Mouse (Mus musculus): ENCODE data around the gene Ugt2a1. TPM values are rescaled to one million over a fixed set of nuclear protein-coding genes. Genes with fewer than 3 reads are reported as not detected.
"Not testable (repeated sequence)": the region's sequence is repeated elsewhere in the genome, so short reads cannot be mapped to it uniquely, and the experiment has no call there.

Ugt2a1 gene
- polyA plus RNA-seq (2011; ENCODE audit: insufficient read depth, insufficient read length, low replicate concordance, missing spikeins) = not detected in 2 replicates

- Histone ChIP-seq H3K4me3 (replicated peaks; ENCODE audit: control insufficient read depth, low read depth, low read length) (no peak within 1 kb of the TSS), H3K27ac (ENCODE audit: control insufficient read depth, insufficient read depth, low read depth, low read length, poor library complexity) (no peak within 1 kb of the TSS), H3K4me1 (ENCODE audit: control insufficient read depth, insufficient read depth, low read length) (no peaks in the 10 kb centered on the region)
- WGBS = 63% methylated on average over 1 of the region's 1 CpGs
- TF ChIP-seq POLR2A (IDR thresholded peaks at IDR 0.05; ENCODE audit: borderline replicate concordance, control insufficient read depth, low read depth, low read length) (no peak), CTCF (IDR thresholded peaks at IDR 0.05; ENCODE audit: control insufficient read depth, insufficient read depth, low read length) (no peak)
These were observed at the start of gene Ugt2a1 for GRCm38 (mm10) chr5:87490771-87491170. TSS of gene Ugt2a1 (minus strand) at chr5:87490871.

DNA sequence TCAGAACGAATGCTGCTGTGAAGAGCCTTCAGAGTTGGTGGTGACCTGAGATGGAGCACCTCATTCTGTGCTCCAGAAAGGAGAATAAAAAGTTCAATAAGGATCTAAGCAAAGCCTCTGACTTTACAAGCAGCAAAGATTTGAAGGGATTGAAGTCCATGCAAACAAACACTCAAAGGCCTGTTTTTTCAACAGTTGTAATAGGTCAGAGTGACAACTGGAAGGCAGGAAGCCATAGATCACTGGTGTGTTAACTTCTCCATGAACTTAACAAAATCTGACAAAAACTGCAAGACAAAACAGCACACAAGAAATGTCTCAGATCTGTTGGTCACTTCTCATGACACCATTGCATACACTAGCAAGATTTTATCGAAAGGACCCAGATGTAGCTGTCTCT is 47.4 kb upstream of the Ugt2a1 start, which contains the start of gene Sult1b1:
TSS of gene Sult1b1 (minus strand) at position 85 of the 400 bp plus-strand sequence.
- TF ChIP-seq CTCF (IDR thresholded peaks at IDR 0.05; ENCODE audit: control insufficient read depth, insufficient read depth, low read length) = no peak
- no peak for TF ChIP-seq POLR2A (IDR thresholded peaks at IDR 0.05; ENCODE audit: borderline replicate concordance, control insufficient read depth, low read depth, low read length)
- Histone ChIP-seq H3K27ac (ENCODE audit: control insufficient read depth, insufficient read depth, low read depth, low read length, poor library complexity) (no peak within 1 kb of the TSS), H3K4me1 (ENCODE audit: control insufficient read depth, insufficient read depth, low read length) (no peaks in the 10 kb centered on the region), H3K4me3 (replicated peaks; ENCODE audit: control insufficient read depth, low read depth, low read length) (no peak within 1 kb of the TSS)
- 82% methylated on average over 2 of the region's 2 CpGs for WGBS

DNA sequence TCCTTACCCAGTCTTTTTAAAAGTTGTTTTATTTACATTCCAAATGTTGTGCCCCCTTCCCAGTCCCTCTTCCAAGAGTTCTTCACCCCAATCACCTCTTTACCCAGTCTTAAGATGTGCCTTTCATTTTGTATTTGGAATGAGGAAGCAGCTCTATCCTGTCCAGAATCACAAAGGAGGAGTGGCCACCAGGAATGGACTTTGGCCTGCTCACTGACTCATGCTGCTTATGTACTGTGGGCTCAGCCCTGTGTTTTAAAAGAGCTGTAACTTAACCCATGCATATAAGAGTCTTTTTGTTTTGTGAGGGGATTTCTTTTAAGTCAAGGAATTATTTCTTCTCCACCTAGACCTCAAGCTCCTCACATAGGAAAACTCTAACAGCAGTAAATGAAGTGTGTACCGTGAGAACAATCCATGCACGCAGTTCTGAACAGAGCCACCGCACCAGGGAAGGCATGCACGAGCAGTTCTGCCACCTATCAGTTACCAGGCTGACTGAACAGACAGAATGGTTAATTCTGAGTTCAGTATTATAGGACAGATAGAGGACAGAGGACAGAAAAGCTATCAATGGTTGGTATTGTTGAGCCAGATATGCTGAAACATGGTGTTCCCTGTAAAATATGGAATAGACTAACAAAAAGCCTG is 45.4 kb upstream of the Ugt2a1 start:
- no peak for TF ChIP-seq CTCF (IDR thresholded peaks at IDR 0.05; ENCODE audit: control insufficient read depth, insufficient read depth, low read length)
- no peak for TF ChIP-seq POLR2A (IDR thresholded peaks at IDR 0.05; ENCODE audit: borderline replicate concordance, control insufficient read depth, low read depth, low read length)
- 75% methylated on average over 4 of the region's 4 CpGs for whole genome bisulfite sequencing
- H3K27ac ChIP-seq (ENCODE audit: control insufficient read depth, insufficient read depth, low read depth, low read length, poor library complexity) = no peak overlapping the region
- no peak overlapping the region for H3K4me3 ChIP-seq (replicated peaks; ENCODE audit: control insufficient read depth, low read depth, low read length)
- H3K4me1 ChIP-seq (ENCODE audit: control insufficient read depth, insufficient read depth, low read length) = no peaks in the 10 kb centered on the region

GRCm38 (mm10) chr5:87532288-87532687 is 41.6 kb upstream of the Ugt2a1 start:
- no peak overlapping the region for H3K4me3 ChIP-seq (replicated peaks; ENCODE audit: control insufficient read depth, low read depth, low read length)

DNA sequence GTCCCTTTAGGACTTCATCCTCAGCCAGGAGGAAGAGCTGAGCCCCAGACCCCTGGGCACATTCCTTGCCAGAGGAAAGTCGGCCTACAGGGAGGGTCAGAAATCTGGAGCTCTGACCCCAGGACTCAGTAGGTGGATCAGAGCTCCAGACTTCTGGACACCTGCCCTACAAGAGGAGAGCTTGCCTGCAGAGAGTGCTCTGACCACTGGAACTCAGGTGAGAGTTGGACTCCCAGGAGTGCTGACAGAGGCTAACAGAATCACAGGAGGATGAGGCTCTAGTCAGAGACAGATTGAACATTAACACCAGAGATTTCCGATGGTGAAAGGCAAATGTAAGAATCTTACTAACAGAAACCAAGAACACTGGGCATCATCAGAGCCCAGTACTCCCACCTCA is 32.9 kb upstream of the Ugt2a1 start:
- not testable (repeated sequence) for H3K4me1 ChIP-seq (ENCODE audit: control insufficient read depth, insufficient read depth, low read length); H3K4me3 ChIP-seq (replicated peaks; ENCODE audit: control insufficient read depth, low read depth, low read length); H3K27ac ChIP-seq (ENCODE audit: control insufficient read depth, insufficient read depth, low read depth, low read length, poor library complexity)
- WGBS = 75% methylated on average over 2 of the region's 2 CpGs

More at GRCm38 (mm10) chr5:87532288-87532687, 41.6 kb upstream of the Ugt2a1 start:
- Histone ChIP-seq H3K4me1 (ENCODE audit: control insufficient read depth, insufficient read depth, low read length) (no peaks in the 10 kb centered on the region), H3K27ac (ENCODE audit: control insufficient read depth, insufficient read depth, low read depth, low read length, poor library complexity) (no peak overlapping the region)
- TF ChIP-seq POLR2A (IDR thresholded peaks at IDR 0.05; ENCODE audit: borderline replicate concordance, control insufficient read depth, low read depth, low read length) = no peak
- no peak for TF ChIP-seq CTCF (IDR thresholded peaks at IDR 0.05; ENCODE audit: control insufficient read depth, insufficient read depth, low read length)
- WGBS = 60% methylated on average over 2 of the region's 2 CpGs

- TF ChIP-seq CTCF (IDR thresholded peaks at IDR 0.05; ENCODE audit: control insufficient read depth, insufficient read depth, low read length) (no peak), POLR2A (IDR thresholded peaks at IDR 0.05; ENCODE audit: borderline replicate concordance, control insufficient read depth, low read depth, low read length) (no peak)
- Histone ChIP-seq H3K27ac (ENCODE audit: control insufficient read depth, insufficient read depth, low read depth, low read length, poor library complexity) (no peak overlapping the region), H3K4me1 (ENCODE audit: control insufficient read depth, insufficient read depth, low read length) (no peaks in the 10 kb centered on the region), H3K4me3 (replicated peaks; ENCODE audit: control insufficient read depth, low read depth, low read length) (no peak overlapping the region)
- 56% methylated on average over 4 of the region's 4 CpGs for whole genome bisulfite sequencing
These were observed 15.2 kb upstream of the Ugt2a1 start for GRCm38 (mm10) chr5:87505776-87506458.

DNA sequence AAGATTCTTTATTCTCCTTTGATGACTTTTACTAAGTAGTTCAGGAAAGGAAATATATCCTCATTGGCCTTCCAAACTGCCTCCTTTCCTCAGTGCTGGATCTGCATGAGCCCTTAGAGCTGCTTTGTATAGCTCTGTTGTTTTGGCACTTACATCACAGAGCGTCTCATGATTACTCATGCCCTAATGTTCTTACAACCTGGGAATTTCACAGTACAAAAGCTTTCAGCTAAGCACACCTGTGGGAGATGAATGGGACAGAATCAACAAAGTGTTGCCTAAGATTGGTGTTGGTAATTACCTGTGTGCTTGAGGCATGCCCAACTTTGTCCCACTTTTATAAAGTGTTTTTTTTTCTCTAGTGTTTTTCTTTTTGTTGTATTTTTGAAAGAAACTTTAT is 12.0 kb upstream of the Ugt2a1 start:
- Histone ChIP-seq H3K4me3 (replicated peaks; ENCODE audit: control insufficient read depth, low read depth, low read length) (no peak overlapping the region), H3K27ac (ENCODE audit: control insufficient read depth, insufficient read depth, low read depth, low read length, poor library complexity) (no peak overlapping the region), H3K4me1 (ENCODE audit: control insufficient read depth, insufficient read depth, low read length) (no peaks in the 10 kb centered on the region)
- TF ChIP-seq POLR2A (IDR thresholded peaks at IDR 0.05; ENCODE audit: borderline replicate concordance, control insufficient read depth, low read depth, low read length) (no peak), CTCF (IDR thresholded peaks at IDR 0.05; ENCODE audit: control insufficient read depth, insufficient read depth, low read length) (no peak)
- WGBS = 56% methylated on average over 1 of the region's 1 CpGs

DNA sequence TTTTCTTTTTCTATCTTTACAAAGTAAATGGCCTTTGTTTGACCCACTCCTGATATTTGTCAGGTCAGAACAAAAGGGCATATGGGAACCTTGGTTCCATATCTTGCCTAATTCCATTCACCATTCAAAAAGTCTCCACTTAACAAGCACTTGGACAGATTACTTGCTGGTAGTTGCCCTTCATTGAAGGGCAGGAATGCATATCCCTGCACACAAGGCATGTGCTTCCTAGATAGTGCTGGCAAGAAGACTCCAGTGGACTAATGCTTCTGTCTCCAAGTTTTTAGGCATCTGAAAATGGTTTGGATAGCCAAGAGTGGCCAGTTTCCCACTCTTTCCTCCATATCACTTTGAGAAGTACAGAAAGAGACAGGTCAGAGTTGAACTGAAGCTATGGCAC is 8.7 kb upstream of the Ugt2a1 start:
- Histone ChIP-seq H3K4me3 (replicated peaks; ENCODE audit: control insufficient read depth, low read depth, low read length) (no peak overlapping the region), H3K4me1 (ENCODE audit: control insufficient read depth, insufficient read depth, low read length) (no peaks in the 10 kb centered on the region), H3K27ac (ENCODE audit: control insufficient read depth, insufficient read depth, low read depth, low read length, poor library complexity) (no peak overlapping the region)
- no peak for TF ChIP-seq POLR2A (IDR thresholded peaks at IDR 0.05; ENCODE audit: borderline replicate concordance, control insufficient read depth, low read depth, low read length)
- TF ChIP-seq CTCF (IDR thresholded peaks at IDR 0.05; ENCODE audit: control insufficient read depth, insufficient read depth, low read length) = no peak
